Mouse (Mus musculus): ENCODE measurements at regions not wholly inside any gene's neighbourhood (a gene's known extent, or its start where the extent isn't known, plus 50 kb on each side); places are given as distances from the start of the nearest gene placed in this dataset.

GRCm38 (mm10) chr12:33804206-33804791 is 123.9 kb upstream of the Ferd3l start:
- no peak overlapping the region for H3K9ac ChIP-seq (replicated peaks; ENCODE audit: low read depth)
- no peak for ATAC-seq
- no peaks in the 10 kb centered on the region for H3K36me3 ChIP-seq (ENCODE audit: insufficient read depth, low read length)
- no peak overlapping the region for H3K27ac ChIP-seq (ENCODE audit: low read length)
- H3K4me1 ChIP-seq (ENCODE audit: insufficient read depth, low read depth, low read length): no peaks in the 10 kb centered on the region
- DNase-seq (ENCODE audit: low spot score): no peak
- H3K27me3 ChIP-seq (replicated peaks; ENCODE audit: insufficient read depth, low read length): no peaks in the 10 kb centered on the region
- no peaks in the 10 kb centered on the region for H3K9me3 ChIP-seq (ENCODE audit: low read length)
- WGBS: 54% methylated on average over 10 of the region's 10 CpGs
- TF ChIP-seq CTCF (IDR thresholded peaks at IDR 0.05): no peak
- TF ChIP-seq EP300 (IDR thresholded peaks at IDR 0.05): no peak
- no peak overlapping the region for H3K4me2 ChIP-seq (replicated peaks; ENCODE audit: low read depth, low read length)
- no peak overlapping the region for H3K4me3 ChIP-seq (ENCODE audit: low read depth, low read length)

- Histone ChIP-seq H3K4me1 (ENCODE audit: insufficient read depth, low read depth, low read length) (no peaks in the 10 kb centered on the region), H3K9me3 (ENCODE audit: low read length) (no peaks in the 10 kb centered on the region), H3K9ac (replicated peaks; ENCODE audit: low read depth) (no peak overlapping the region), H3K27me3 (replicated peaks; ENCODE audit: insufficient read depth, low read length) (no peaks in the 10 kb centered on the region), H3K36me3 (ENCODE audit: insufficient read depth, low read length) (no peaks in the 10 kb centered on the region), H3K4me3 (ENCODE audit: low read depth, low read length) (no peak overlapping the region), H3K27ac (ENCODE audit: low read length) (no peak overlapping the region), H3K4me2 (replicated peaks; ENCODE audit: low read depth, low read length) (no peak overlapping the region)
- no peak for TF ChIP-seq EP300 (IDR thresholded peaks at IDR 0.05)
- no peak for TF ChIP-seq CTCF (IDR thresholded peaks at IDR 0.05)
- DNase-seq (ENCODE audit: low spot score) (no peak), ATAC-seq (no peak)
These were observed 102.7 kb upstream of the Ferd3l start for GRCm38 (mm10) chr12:33825571-33825970.

GRCm38 (mm10) chr12:33849088-33849487 is 79.1 kb upstream of the Ferd3l start:
- no peaks in the 10 kb centered on the region for H3K36me3 ChIP-seq (ENCODE audit: insufficient read depth, low read length)
- no peaks in the 10 kb centered on the region for H3K9me3 ChIP-seq (ENCODE audit: low read length)
- ATAC-seq (no peak), DNase-seq (ENCODE audit: low spot score) (no peak)
- no peak overlapping the region for H3K27ac ChIP-seq (ENCODE audit: low read length)
- H3K9ac ChIP-seq (replicated peaks; ENCODE audit: low read depth): no peak overlapping the region
- TF ChIP-seq EP300 (IDR thresholded peaks at IDR 0.05): no peak
- TF ChIP-seq CTCF (IDR thresholded peaks at IDR 0.05): no peak
- H3K4me3 ChIP-seq (ENCODE audit: low read depth, low read length): no peak overlapping the region
- no peaks in the 10 kb centered on the region for H3K27me3 ChIP-seq (replicated peaks; ENCODE audit: insufficient read depth, low read length)
- no peaks in the 10 kb centered on the region for H3K4me1 ChIP-seq (ENCODE audit: insufficient read depth, low read depth, low read length)
- H3K4me2 ChIP-seq (replicated peaks; ENCODE audit: low read depth, low read length): no peak overlapping the region

GRCm38 (mm10) chr12:33851736-33852135 is 76.5 kb upstream of the Ferd3l start:
- WGBS: 86% methylated on average over 1 of the region's 1 CpGs
- no peaks in the 10 kb centered on the region for H3K36me3 ChIP-seq (ENCODE audit: insufficient read depth, low read length)
- no peak overlapping the region for H3K4me3 ChIP-seq (ENCODE audit: low read depth, low read length)
- no peak for TF ChIP-seq EP300 (IDR thresholded peaks at IDR 0.05)
- TF ChIP-seq CTCF (IDR thresholded peaks at IDR 0.05): no peak
- H3K9ac ChIP-seq (replicated peaks; ENCODE audit: low read depth): no peak overlapping the region
- ATAC-seq (no peak), DNase-seq (ENCODE audit: low spot score) (no peak)
- H3K27ac ChIP-seq (ENCODE audit: low read length): no peak overlapping the region
- H3K4me2 ChIP-seq (replicated peaks; ENCODE audit: low read depth, low read length): no peak overlapping the region
- no peaks in the 10 kb centered on the region for H3K9me3 ChIP-seq (ENCODE audit: low read length)
- H3K4me1 ChIP-seq (ENCODE audit: insufficient read depth, low read depth, low read length): no peaks in the 10 kb centered on the region
- H3K27me3 ChIP-seq (replicated peaks; ENCODE audit: insufficient read depth, low read length): no peaks in the 10 kb centered on the region
